Mouse (Mus musculus): Measurements from ENCODE around the gene Ttc17. TPM values are rescaled to one million over a fixed set of nuclear protein-coding genes. Genes with fewer than 3 reads are reported as not detected.
A peak's percentile ranks its signal among the peaks of the same experiment; 100 is the strongest.
"Not testable (repeated sequence)": the region's sequence is repeated elsewhere in the genome, so short reads cannot be mapped to it uniquely, and the experiment has no call there.

Ttc17 gene
- polyA plus RNA-seq, 1 experiment from 2014 or later, result 16.1 TPM

DNA sequence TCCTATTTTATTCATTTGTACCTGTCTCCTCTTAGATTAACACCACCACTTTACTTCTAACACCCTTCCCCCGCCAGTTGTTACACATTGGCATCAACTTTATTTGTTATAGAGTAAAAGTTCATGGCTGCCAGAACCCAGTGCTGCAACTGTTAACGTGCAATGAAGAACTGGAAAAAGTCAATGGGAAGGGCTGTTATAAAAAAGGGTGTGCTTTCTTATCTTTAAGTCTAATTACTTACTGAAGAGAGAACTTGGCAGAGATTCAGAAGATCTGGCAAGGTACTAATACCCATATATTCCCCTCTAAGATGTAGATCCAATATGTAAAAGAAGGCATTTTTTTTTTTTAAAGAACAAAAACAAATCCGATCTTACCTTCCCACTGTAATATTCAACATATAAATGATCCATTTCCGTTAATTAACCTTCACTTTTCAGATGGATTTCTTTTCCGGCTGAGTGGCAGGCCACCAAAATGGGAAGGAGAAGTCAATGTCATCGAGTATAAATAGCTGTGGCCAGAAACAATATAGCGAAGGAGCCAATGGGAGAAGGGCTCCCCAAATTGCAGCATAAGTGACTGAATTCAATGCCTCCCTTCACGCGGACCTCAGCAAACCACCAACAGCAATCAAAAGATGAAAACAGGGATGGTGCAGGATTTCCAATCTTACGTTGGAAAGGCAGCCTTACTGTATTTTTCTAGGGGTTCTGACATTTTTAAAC, 1.8 kb downstream of the Ttc17 start:
- H3K4me2 ChIP-seq, result peak overlapping the region; percentile 57
- no peaks in the 10 kb centered on the region; the same call in 1 of the 2 replicates for H3K36me3 ChIP-seq
- H3K4me3 ChIP-seq, result 0 out of 2 replicates have a peak overlapping the region, but pooled peaks have one; percentile 20
- 68% methylated on average over 10 of the region's 10 CpGs for WGBS
- no peak for ATAC-seq (ENCODE audit: insufficient number of reproducible peaks, low FRiP score)
- peaks cover 26% of the 10 kb centered on the region for H3K4me1 ChIP-seq (replicated peaks)
- no peak overlapping the region for H3K27ac ChIP-seq (ENCODE audit: poor library complexity, severe bottlenecking)
- no peaks in the 10 kb centered on the region for H3K9me3 ChIP-seq (replicated peaks)
- 0 out of 2 replicates have a peak overlapping the region, but pooled peaks have one; percentile 51 for H3K9ac ChIP-seq
- no peaks in the 10 kb centered on the region for H3K27me3 ChIP-seq (replicated peaks)

DNA sequence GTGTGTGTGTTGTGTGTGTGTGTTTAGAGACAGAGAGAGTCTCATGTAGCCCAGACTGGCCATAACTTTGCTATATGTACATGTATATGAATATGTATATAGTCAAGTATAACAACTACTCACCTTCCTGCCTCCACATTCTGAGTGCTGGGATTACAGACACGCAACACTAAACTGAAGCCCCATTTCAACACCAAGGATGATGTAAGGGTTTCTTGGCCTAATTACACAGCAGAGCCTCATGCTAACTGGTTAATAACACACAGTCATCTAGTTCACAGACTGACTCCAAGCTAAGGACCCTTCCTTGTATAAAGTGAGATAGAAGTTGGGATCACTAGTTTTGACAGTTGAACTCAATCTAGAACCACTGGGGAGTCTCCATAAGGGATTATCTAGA, 3.9 kb downstream of the Ttc17 start:
- WGBS, result 98% methylated on average over 1 of the region's 1 CpGs
- Histone ChIP-seq H3K4me2 (no peak overlapping the region), H3K27ac (ENCODE audit: poor library complexity, severe bottlenecking) (no peak overlapping the region), H3K4me1 (replicated peaks) (peaks cover 37% of the 10 kb centered on the region), H3K9me3 (replicated peaks) (no peaks in the 10 kb centered on the region), H3K27me3 (replicated peaks) (no peaks in the 10 kb centered on the region), H3K4me3 (no peak overlapping the region), H3K36me3 (no peaks in the 10 kb centered on the region; the same call in 1 of the 2 replicates), H3K9ac (no peak overlapping the region)
- ATAC-seq (ENCODE audit: insufficient number of reproducible peaks, low FRiP score), result no peak

DNA sequence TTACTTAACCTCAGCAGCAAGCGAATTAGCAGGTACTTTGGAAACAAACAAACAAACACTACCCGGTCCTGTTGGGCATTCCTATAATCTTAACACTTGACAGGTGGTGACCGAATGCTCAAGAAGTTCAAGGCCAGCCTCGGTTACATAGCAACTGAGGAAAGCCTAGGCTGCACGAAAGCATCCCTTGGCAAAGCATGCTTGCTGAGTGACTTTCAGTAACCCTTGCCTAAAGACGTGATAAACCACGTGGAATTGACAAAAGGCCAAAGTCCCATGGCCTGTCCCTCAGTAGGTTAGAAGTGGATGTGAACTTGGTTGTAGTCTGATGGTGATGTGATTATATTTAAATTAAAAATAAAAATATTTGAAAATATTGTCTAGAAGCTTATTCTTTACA, 4.4 kb downstream of the Ttc17 start:
- Histone ChIP-seq H3K9ac (no peak overlapping the region), H3K4me2 (no peak overlapping the region), H3K4me1 (replicated peaks) (peaks cover 33% of the 10 kb centered on the region), H3K36me3 (no peaks in the 10 kb centered on the region; the same call in 1 of the 2 replicates), H3K27me3 (replicated peaks) (no peaks in the 10 kb centered on the region), H3K27ac (ENCODE audit: poor library complexity, severe bottlenecking) (no peak overlapping the region), H3K9me3 (replicated peaks) (no peaks in the 10 kb centered on the region), H3K4me3 (no peak overlapping the region)
- ATAC-seq (ENCODE audit: insufficient number of reproducible peaks, low FRiP score), result no peak
- WGBS, result 84% methylated on average over 7 of the region's 7 CpGs

DNA sequence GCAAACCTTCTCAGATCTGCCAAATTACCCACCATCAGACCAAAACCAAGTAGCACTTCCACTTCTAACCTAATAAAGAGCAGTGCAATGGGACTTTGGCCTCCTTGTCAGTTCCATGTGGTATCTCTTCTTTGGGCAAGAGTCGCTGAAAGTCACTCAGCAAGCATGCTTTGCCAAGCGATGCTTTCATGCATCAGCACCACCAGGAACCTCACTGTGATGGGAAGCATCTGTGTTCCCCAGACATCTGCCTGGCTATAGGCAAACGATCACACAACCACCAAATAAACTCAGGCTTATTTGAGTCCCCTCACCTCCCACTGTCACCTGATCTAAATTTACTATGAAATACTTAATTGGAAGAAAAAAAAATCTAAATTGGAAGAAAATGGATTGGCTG, 5.5 kb downstream of the Ttc17 start:
- Histone ChIP-seq H3K27ac (ENCODE audit: poor library complexity, severe bottlenecking) (no peak overlapping the region), H3K4me1 (replicated peaks) (peaks cover 38% of the 10 kb centered on the region), H3K9me3 (replicated peaks) (no peaks in the 10 kb centered on the region), H3K9ac (no peak overlapping the region), H3K4me3 (no peak overlapping the region), H3K4me2 (no peak overlapping the region), H3K27me3 (replicated peaks) (no peaks in the 10 kb centered on the region), H3K36me3 (no peaks in the 10 kb centered on the region; the same call in 1 of the 2 replicates)
- no peak for ATAC-seq (ENCODE audit: insufficient number of reproducible peaks, low FRiP score)
- 85% methylated on average over 3 of the region's 3 CpGs for WGBS

DNA sequence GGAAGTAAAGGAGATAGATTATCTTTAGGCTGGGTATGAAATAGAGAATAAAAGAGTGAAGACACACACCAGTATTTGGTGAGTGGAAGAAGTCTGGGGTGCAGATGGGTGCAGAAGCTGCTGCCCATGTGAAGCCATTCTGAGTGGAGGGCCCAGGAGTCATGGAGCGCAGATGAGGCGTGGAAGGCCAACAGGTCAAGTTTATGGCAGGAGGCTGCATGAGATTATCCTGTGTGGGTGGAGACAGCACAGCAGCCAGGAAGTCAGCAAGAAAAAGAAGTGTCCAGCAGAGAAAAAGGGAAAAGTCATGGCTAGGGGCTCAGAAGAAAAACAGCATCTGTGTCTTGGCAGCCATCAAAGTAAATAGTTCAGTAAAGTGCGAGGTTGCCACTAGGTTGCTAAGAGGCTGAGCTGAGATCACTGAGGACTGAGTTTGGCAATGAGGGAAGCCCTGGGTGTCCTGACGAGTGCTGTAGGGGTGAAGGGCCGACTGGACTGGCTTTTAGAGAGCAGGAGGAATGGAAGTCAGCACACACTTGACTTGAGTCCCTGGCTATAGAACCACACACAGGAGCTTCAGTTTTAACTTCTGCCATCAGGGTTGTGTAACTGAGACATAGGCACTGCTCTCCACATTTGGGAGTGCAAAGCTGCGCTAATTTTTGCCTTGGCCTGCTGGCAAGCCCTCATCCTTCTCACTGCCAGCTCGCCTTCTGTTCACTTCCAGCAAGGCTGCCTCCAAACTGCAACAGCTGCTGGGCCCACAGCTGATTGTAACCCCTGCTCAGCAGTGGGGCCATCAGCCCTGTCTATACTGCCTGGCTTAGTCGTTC, 8.1 kb downstream of the Ttc17 start:
- no peak overlapping the region for H3K4me2 ChIP-seq
- no peak overlapping the region for H3K9ac ChIP-seq
- peaks cover 34% of the 10 kb centered on the region for H3K4me1 ChIP-seq (replicated peaks)
- H3K36me3 ChIP-seq, result no peaks in the 10 kb centered on the region; the same call in 1 of the 2 replicates
- no peak overlapping the region for H3K4me3 ChIP-seq
- H3K27ac ChIP-seq (ENCODE audit: poor library complexity, severe bottlenecking), result peak overlapping the region; percentile 33
- no peaks in the 10 kb centered on the region for H3K27me3 ChIP-seq (replicated peaks)
- ATAC-seq (ENCODE audit: insufficient number of reproducible peaks, low FRiP score), result no peak
- 61% methylated on average over 8 of the region's 8 CpGs for WGBS
- H3K9me3 ChIP-seq (replicated peaks), result no peaks in the 10 kb centered on the region

DNA sequence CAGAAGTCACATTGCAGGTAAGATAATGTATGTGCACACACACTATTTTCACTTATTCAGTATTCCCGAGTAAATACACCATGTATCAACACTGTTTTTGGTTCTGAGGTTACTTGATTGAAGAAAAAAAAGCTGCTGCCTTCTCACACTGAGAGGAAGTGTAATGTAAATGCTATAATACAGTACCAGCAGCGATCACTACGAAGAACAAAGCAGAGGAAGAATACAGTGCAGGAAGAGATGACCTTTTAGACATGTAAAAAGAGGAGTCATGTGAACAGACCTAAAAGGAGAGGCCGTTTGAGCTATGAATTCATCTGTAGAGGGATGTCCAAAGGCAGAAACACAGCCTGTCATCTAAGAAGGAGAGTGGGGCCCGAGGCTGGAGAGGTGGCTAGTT, 9.0 kb downstream of the Ttc17 start:
- no peak overlapping the region for H3K4me2 ChIP-seq
- no peaks in the 10 kb centered on the region for H3K9me3 ChIP-seq (replicated peaks)
- 84% methylated on average over 5 of the region's 5 CpGs for WGBS
- no peaks in the 10 kb centered on the region for H3K36me3 ChIP-seq
- no peak overlapping the region for H3K4me3 ChIP-seq
- H3K9ac ChIP-seq, result no peak overlapping the region
- no peaks in the 10 kb centered on the region for H3K27me3 ChIP-seq (replicated peaks)
- ATAC-seq (ENCODE audit: insufficient number of reproducible peaks, low FRiP score), result no peak
- no peak overlapping the region for H3K27ac ChIP-seq (ENCODE audit: poor library complexity, severe bottlenecking)
- peaks cover 34% of the 10 kb centered on the region for H3K4me1 ChIP-seq (replicated peaks)

DNA sequence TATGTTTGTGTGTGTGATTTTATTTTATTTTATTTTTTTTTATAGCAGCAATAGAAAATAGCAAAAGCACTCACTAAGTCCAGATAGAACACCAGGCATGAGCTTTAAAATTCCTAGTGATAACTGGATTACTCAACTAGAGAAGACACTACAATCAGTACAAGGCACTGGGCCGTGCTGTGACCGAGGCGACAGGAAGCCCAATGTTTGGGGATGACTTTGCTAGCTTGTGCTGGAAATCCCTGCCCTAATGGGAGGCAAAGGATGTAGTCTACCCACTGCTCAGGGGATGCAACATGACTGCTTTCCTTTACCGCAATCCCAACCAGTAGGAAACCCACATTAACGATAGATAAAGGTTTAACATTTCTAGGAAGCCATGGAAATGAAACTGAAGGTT, 10.2 kb downstream of the Ttc17 start:
- peaks cover 34% of the 10 kb centered on the region for H3K4me1 ChIP-seq (replicated peaks)
- no peak overlapping the region for H3K27ac ChIP-seq (ENCODE audit: poor library complexity, severe bottlenecking)
- no peak overlapping the region for H3K4me2 ChIP-seq
- H3K4me3 ChIP-seq, result no peak overlapping the region
- H3K9ac ChIP-seq, result no peak overlapping the region
- WGBS, result 82% methylated on average over 5 of the region's 5 CpGs
- H3K9me3 ChIP-seq (replicated peaks), result no peaks in the 10 kb centered on the region
- no peaks in the 10 kb centered on the region for H3K27me3 ChIP-seq (replicated peaks)
- no peak for ATAC-seq (ENCODE audit: insufficient number of reproducible peaks, low FRiP score)
- H3K36me3 ChIP-seq, result no peaks in the 10 kb centered on the region

DNA sequence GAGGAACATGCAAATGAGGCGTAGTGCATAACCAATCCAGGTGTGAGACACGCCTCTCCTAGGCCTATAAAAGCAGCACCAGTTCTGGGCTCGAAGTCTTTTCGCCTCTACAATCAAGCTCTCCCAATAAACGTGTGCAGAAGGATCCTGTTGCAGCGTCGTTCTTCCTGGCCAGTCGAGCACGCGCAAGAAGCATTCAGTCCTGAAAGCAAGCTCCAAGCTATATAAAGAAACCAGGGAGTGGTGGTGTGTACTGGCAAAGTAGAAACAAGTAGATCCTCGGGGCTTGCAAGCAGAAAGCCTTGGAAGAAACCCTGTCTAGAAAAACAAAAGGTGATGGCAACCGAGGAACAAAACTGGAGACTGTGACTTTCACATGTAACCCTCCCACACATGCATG, 15.4 kb downstream of the Ttc17 start:
- H3K27ac ChIP-seq (ENCODE audit: poor library complexity, severe bottlenecking); H3K27me3 ChIP-seq (replicated peaks); H3K4me2 ChIP-seq; H3K4me3 ChIP-seq; ATAC-seq (ENCODE audit: insufficient number of reproducible peaks, low FRiP score); H3K9me3 ChIP-seq (replicated peaks); H3K36me3 ChIP-seq; H3K9ac ChIP-seq: not testable (repeated sequence)
- WGBS, result 91% methylated on average over 12 of the region's 12 CpGs
- H3K4me1 ChIP-seq (replicated peaks), result peaks cover 28% of the 10 kb centered on the region

DNA sequence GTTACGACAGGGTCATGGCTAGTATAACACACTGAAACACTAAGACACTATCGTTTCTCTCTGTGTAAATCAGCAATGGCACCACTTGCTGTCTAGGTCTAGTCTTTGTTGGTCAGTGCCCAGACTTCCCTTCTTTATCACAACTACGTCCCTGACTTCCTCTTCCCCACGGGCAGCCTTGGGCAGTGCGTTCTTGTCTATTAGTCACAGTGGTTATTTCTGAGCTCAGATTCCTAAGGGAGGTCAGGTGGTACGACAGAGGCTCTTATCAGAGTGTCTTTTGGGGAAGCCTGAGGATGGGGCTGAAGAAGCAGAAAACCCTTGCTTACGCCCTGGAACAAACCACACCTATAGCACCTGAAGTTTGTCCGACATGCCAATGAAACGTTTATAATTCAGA, 17.5 kb downstream of the Ttc17 start:
- Histone ChIP-seq H3K9me3 (replicated peaks) (no peaks in the 10 kb centered on the region), H3K4me3 (no peak overlapping the region), H3K4me1 (replicated peaks) (peaks cover 21% of the 10 kb centered on the region), H3K27me3 (replicated peaks) (no peaks in the 10 kb centered on the region), H3K27ac (ENCODE audit: poor library complexity, severe bottlenecking) (no peak overlapping the region; the same call in 1 of the 2 replicates), H3K9ac (no peak overlapping the region), H3K36me3 (peaks cover 20% of the 10 kb centered on the region), H3K4me2 (no peak overlapping the region)
- ATAC-seq (ENCODE audit: insufficient number of reproducible peaks, low FRiP score), result peak; percentile 61; the same call in 1 of the 2 replicates
- WGBS, result 40% methylated on average over 9 of the region's 9 CpGs

DNA sequence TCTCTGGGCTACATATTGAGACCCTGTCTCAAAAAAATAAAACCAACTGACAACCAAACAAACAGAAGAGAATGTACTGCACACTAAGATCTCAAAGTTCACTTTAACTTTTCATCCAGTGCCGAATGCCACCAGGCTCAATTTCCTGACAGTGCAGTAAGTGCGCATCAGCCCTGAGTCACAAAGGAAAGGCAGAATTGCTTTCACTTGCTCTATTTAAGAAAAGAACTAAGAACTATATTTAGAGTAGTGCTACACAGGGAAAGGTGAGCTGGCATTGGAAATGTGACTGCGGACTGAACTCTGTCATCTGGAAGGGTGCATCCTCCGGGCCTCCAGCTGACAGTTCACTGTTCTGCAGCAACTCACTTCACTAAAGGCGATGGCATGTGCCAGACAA, 18.6 kb downstream of the Ttc17 start:
- H3K27me3 ChIP-seq (replicated peaks), result no peaks in the 10 kb centered on the region
- H3K4me1 ChIP-seq (replicated peaks), result peaks cover 21% of the 10 kb centered on the region
- peaks cover 30% of the 10 kb centered on the region for H3K36me3 ChIP-seq
- H3K27ac ChIP-seq (ENCODE audit: poor library complexity, severe bottlenecking), result no peak overlapping the region
- no peak overlapping the region for H3K9ac ChIP-seq
- no peak overlapping the region for H3K4me3 ChIP-seq
- no peak overlapping the region for H3K4me2 ChIP-seq
- 74% methylated on average over 5 of the region's 5 CpGs for WGBS
- ATAC-seq (ENCODE audit: insufficient number of reproducible peaks, low FRiP score), result no peak
- H3K9me3 ChIP-seq (replicated peaks), result no peaks in the 10 kb centered on the region

DNA sequence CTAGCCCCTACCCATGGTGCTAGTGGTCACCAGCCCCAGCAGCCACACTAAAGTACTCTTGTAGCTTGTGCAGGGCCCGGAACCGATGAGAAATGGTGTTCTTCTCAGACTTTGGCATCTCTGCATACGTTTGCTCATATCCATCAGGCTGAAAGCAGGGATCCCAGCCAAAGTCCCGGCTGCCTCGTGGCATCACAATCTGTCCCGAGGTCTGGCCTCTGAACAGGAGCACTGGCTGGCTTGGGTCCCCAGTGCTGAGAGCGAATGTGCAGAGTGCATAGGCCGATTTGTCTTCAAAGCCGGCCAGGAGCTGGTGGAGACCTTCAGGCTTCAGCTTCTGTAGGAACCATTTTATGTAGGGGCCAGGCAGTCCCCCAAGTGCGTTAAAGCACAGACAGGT, 22.0 kb downstream of the Ttc17 start:
- Histone ChIP-seq H3K4me1 (replicated peaks) (peaks cover 19% of the 10 kb centered on the region), H3K36me3 (peaks cover 32% of the 10 kb centered on the region)
- H3K27me3 ChIP-seq (replicated peaks); H3K27ac ChIP-seq (ENCODE audit: poor library complexity, severe bottlenecking); H3K9me3 ChIP-seq (replicated peaks); H3K9ac ChIP-seq; H3K4me3 ChIP-seq; H3K4me2 ChIP-seq; ATAC-seq (ENCODE audit: insufficient number of reproducible peaks, low FRiP score): not testable (repeated sequence)
- WGBS, result 90% methylated on average over 10 of the region's 10 CpGs
